Mouse (Mus musculus): ENCODE measurements around the gene Gm21149. TPM values are rescaled to one million over a fixed set of nuclear protein-coding genes. Genes with fewer than 3 reads are reported as not detected.
"Not testable (repeated sequence)": the region's sequence is repeated elsewhere in the genome, so short reads cannot be mapped to it uniquely, and the experiment has no call there.

Gene Gm21149
- 9.8 and 15.2 TPM in 2 replicates for polyA plus RNA-seq (2012; rRNA removed)

DNA sequence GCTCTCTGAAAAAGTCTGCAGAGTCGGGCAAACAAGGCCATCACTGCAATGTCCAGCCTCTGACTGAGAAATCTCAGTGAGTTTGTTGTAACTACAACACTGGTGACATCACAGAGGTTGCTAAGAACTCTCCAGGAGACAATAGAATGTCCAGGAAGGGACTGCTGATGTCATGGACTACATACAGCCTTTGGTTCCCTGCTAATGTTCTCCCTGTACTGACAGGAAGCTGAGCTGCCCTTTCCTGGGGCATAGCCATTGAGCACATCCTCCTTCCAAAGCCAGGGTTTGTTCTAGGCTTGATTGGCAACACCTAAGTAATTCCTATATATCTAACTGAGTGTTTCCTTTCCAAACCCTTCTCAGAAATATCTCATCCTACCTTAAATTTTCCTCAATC, at the start of gene Gm21149:
Gene Gm21149 (minus strand): TSS at position 101 of the 400 bp plus-strand sequence.
- H3K36me3 ChIP-seq (ENCODE audit: control insufficient read depth, insufficient read depth, low read length); H3K4me1 ChIP-seq (ENCODE audit: control insufficient read depth, insufficient read depth, low read length); H3K27me3 ChIP-seq (ENCODE audit: control insufficient read depth, insufficient read depth, low read length); H3K27ac ChIP-seq (ENCODE audit: control insufficient read depth, insufficient read depth, low read depth, low read length): not testable (repeated sequence)
- H3K4me3 ChIP-seq (ENCODE audit: control insufficient read depth, low read depth, low read length), result peak within 1 kb of the TSS; percentile 70

DNA sequence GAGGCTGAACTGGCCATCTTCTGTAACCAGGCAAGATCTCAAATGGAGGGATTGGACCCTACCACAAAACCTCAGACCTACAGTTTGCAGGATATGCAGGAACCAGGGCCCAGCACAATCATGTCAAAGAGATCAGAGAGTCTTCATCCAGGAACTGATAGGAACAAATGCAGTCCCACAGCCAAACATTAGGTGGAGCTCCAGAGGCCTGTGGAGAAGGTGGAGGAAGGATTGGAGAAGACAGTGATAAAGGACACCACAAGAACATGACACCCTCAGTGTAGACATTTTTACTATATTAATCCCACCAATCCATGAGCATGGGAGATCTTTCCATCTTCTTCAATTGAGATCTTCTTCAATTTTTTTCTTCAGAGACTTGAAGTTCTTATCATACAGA, 46.1 kb upstream of the Gm21149 start:
- H3K27ac ChIP-seq (ENCODE audit: control insufficient read depth, insufficient read depth, low read depth, low read length); H3K36me3 ChIP-seq (ENCODE audit: control insufficient read depth, insufficient read depth, low read length); H3K4me1 ChIP-seq (ENCODE audit: control insufficient read depth, insufficient read depth, low read length); H3K4me3 ChIP-seq (ENCODE audit: control insufficient read depth, low read depth, low read length); H3K27me3 ChIP-seq (ENCODE audit: control insufficient read depth, insufficient read depth, low read length): not testable (repeated sequence)

DNA sequence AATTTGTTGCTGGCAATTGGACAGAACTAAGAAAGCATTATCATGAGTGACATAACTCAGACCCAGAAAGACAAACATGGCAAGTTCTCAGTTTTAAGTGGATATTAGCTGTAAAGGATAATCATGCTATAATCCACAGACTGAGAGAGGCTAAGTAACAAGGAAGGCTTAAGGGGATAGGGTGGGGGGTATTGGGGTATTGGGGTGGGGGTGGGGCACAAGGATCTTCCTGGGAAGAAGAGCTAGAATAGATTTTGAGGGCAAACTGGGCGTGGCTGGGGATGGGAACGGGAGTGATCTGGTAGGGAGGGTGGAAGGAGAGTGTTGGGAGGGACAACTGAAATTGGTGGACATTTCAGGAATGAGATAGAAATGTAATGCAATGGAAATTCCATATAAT, 45.7 kb upstream of the Gm21149 start:
- H3K27ac ChIP-seq (ENCODE audit: control insufficient read depth, insufficient read depth, low read depth, low read length); H3K36me3 ChIP-seq (ENCODE audit: control insufficient read depth, insufficient read depth, low read length); H3K4me1 ChIP-seq (ENCODE audit: control insufficient read depth, insufficient read depth, low read length); H3K27me3 ChIP-seq (ENCODE audit: control insufficient read depth, insufficient read depth, low read length); H3K4me3 ChIP-seq (ENCODE audit: control insufficient read depth, low read depth, low read length): not testable (repeated sequence)

DNA sequence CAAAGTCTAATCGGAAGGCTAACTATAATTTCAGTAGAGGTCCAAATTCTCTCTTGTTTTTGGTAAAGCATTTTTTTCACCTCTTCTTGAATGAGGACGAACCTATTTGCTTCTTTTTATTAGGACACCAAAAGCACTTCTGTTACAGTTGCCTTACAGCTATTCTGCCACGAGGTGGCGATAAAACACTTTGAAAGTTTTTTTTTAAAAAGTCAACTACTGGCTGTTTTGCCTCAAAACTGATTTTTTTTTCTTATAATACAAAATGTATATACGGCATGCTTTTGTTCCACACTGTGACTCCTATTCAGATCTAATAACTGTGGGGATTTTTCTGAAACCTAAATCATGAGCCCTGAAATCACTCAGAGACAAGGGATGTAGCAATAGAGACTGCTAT, 44.1 kb upstream of the Gm21149 start:
- not testable (repeated sequence) for H3K27me3 ChIP-seq (ENCODE audit: control insufficient read depth, insufficient read depth, low read length); H3K4me1 ChIP-seq (ENCODE audit: control insufficient read depth, insufficient read depth, low read length)

DNA sequence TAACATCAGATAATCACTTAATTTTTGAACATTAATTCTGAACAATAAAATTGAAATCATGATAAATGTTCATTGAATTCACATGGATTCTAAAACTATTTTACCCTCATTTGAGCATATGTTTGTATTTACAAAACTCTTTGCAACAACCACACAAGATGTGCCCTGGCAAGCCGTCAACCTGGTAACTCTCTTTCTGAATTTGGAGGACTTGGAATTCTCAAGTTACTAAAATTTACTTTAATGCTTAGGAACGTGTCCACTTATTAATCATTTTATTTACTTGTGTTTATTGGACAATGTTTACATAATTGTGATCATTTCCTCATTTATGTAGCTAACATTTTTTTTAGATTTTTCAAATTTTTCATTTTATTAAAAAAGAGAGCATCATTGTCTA, 40.8 kb upstream of the Gm21149 start:
- not testable (repeated sequence) for H3K4me3 ChIP-seq (ENCODE audit: control insufficient read depth, low read depth, low read length)

More for the DNA sequence above, 44.1 kb upstream of the Gm21149 start:
- not testable (repeated sequence) for H3K27ac ChIP-seq (ENCODE audit: control insufficient read depth, insufficient read depth, low read depth, low read length); H3K36me3 ChIP-seq (ENCODE audit: control insufficient read depth, insufficient read depth, low read length); H3K4me3 ChIP-seq (ENCODE audit: control insufficient read depth, low read depth, low read length)

DNA sequence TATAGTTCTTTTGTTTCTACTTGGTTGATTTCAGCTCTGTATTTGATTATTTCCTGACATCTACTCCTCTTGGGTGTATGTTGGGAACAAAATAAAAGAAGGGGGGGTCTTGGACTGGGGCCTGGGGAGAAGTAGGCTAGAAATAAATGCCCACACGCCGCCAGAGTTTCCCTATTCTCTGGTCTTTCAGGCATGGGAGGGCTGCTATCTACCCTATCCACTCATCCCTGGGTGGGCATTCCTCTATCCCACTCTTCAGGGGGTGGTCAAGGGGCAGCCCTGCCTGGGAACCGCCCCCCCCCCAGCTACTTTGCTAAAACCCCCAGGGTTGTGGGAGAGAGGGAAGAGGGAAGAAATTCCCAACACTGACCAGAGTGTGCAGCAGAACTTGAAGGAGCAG, 35.9 kb upstream of the Gm21149 start:
- not testable (repeated sequence) for H3K27me3 ChIP-seq (ENCODE audit: control insufficient read depth, insufficient read depth, low read length); H3K36me3 ChIP-seq (ENCODE audit: control insufficient read depth, insufficient read depth, low read length); H3K4me1 ChIP-seq (ENCODE audit: control insufficient read depth, insufficient read depth, low read length); H3K27ac ChIP-seq (ENCODE audit: control insufficient read depth, insufficient read depth, low read depth, low read length); H3K4me3 ChIP-seq (ENCODE audit: control insufficient read depth, low read depth, low read length)

More for the DNA sequence above, 40.8 kb upstream of the Gm21149 start:
- H3K36me3 ChIP-seq (ENCODE audit: control insufficient read depth, insufficient read depth, low read length); H3K4me1 ChIP-seq (ENCODE audit: control insufficient read depth, insufficient read depth, low read length); H3K27me3 ChIP-seq (ENCODE audit: control insufficient read depth, insufficient read depth, low read length); H3K27ac ChIP-seq (ENCODE audit: control insufficient read depth, insufficient read depth, low read depth, low read length): not testable (repeated sequence)

DNA sequence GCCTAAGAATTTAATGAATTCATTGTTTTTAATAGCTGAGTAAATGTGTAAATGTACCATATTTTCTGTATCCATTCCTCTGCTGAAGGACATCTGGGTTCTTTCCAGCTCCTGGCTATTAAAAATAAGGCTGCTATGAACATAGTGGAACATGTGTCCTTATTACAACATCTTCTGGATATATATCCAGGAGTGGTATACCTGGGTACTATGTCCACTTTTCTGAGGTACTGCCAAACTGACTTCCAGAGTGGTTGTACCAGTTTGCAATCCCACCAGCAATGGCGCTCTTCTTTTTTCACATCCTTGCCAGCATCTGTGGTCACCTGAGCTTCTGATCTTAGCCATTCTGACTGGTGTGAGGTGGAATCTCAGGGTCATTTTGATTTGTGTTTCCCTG, 33.6 kb upstream of the Gm21149 start:
- H3K36me3 ChIP-seq (ENCODE audit: control insufficient read depth, insufficient read depth, low read length); H3K27ac ChIP-seq (ENCODE audit: control insufficient read depth, insufficient read depth, low read depth, low read length); H3K4me3 ChIP-seq (ENCODE audit: control insufficient read depth, low read depth, low read length): not testable (repeated sequence)

DNA sequence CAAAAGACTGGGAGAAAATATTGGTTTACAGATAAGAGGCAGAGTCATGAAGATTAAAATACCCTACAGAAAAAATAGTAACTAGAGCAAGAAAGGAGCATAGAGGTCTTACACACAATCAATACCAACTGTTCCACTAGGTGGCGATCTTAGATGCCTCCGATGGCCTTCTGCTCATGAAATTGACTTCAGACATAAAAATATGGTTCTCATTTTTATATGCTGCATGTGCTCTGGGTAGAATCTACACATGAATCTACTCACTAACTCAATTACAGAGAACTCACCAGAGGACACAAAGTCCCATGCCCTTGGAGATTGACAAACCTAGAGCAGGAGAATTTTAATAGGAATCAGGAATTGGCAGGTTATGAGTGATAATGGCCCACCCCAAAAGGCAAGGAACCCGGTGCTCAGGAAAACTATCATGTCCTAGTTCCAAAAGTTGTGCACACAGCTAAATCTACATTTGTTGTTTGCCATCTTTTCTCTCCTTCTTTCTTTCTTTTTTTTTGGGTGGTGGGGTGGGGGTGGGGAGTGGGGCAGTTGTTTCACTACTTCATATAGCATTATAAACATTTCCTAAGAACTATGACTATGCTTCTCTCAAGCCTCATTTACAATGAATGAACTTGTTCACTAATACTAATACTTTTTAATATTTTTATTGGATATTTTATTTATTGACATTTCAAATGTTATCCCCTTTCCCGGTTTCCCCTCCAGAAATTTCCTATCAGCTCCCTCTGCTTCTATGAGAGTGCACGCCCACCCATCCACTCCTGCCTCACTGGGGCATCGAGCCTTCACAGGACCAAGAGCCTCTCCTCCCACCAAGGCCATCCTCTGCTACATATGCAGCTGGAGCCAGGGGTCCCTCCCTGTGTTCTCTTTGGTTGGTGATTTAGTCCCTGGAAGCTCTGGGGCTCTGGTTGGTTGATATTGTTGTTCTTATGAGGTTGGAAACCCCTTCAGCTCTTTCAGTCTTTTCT, 32.4 kb upstream of the Gm21149 start:
- H3K4me1 ChIP-seq (ENCODE audit: control insufficient read depth, insufficient read depth, low read length); H3K27ac ChIP-seq (ENCODE audit: control insufficient read depth, insufficient read depth, low read depth, low read length); H3K4me3 ChIP-seq (ENCODE audit: control insufficient read depth, low read depth, low read length); H3K27me3 ChIP-seq (ENCODE audit: control insufficient read depth, insufficient read depth, low read length); H3K36me3 ChIP-seq (ENCODE audit: control insufficient read depth, insufficient read depth, low read length): not testable (repeated sequence)

More for the DNA sequence above, 33.6 kb upstream of the Gm21149 start:
- H3K27me3 ChIP-seq (ENCODE audit: control insufficient read depth, insufficient read depth, low read length); H3K4me1 ChIP-seq (ENCODE audit: control insufficient read depth, insufficient read depth, low read length): not testable (repeated sequence)

DNA sequence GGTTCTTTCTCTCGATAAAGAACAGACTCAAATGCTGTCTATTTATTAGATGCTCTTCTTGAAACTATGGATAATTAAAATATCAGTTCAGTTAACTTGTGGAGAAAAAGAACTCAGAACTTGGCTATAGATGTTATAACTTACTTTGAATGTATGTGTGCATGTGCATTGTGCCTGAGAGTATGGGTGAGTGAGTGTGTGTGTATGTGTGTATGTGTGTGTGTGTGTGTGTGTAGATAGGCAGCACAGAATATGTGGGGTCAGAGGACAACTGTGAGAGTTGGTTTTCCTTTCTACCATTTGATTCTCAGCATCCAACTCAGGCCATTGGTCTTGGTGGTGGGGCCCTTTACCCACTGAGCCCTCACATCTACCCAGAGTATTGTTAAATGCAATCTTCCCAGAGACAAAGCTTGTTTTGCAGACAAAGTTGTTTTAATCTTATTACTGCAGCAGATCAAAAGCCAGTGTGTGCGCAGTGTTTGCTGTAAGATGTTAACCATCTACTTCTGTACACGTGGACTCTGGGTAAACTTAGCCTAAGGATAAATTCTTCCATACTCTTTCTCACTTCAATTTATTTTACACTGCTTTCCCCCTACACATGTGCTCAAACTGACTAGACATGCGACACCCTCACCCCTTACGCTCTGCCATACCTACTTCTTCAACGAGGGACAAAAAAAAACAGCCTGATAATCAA, 31.6 kb upstream of the Gm21149 start:
- H3K4me3 ChIP-seq (ENCODE audit: control insufficient read depth, low read depth, low read length); H3K4me1 ChIP-seq (ENCODE audit: control insufficient read depth, insufficient read depth, low read length); H3K36me3 ChIP-seq (ENCODE audit: control insufficient read depth, insufficient read depth, low read length); H3K27me3 ChIP-seq (ENCODE audit: control insufficient read depth, insufficient read depth, low read length); H3K27ac ChIP-seq (ENCODE audit: control insufficient read depth, insufficient read depth, low read depth, low read length): not testable (repeated sequence)

Data from testis, adult 2 months (tissue).